Mouse (Mus musculus) heart, adult 2 months (tissue): Measurements from ENCODE around the gene Poc1a. TPM values are rescaled to one million over a fixed set of nuclear protein-coding genes. Genes with fewer than 3 reads are reported as not detected.

ENCODE experiments used
- DNase-seq, 2 experiments: peaks; one replicate each; pipeline ENCODE4 v3.0.0; 2021
- H3K27ac ChIP-seq: fragments of 200-600 bp; 2 replicates; pipeline ENCODE4 v1.8.1; 2022
- H3K27me3 ChIP-seq: fragments of 200-500 bp; 2 replicates; pipeline ENCODE4 v1.6.1; 2012; ENCODE audit warnings: mild to moderate bottlenecking, low read length, inconsistent platforms, mixed read lengths; ENCODE audit not compliant: control insufficient read depth, insufficient read depth
- H3K36me3 ChIP-seq: fragments of 200-500 bp; 2 replicates; pipeline ENCODE4 v1.6.1; 2012; ENCODE audit warnings: low read length, inconsistent platforms; ENCODE audit not compliant: control insufficient read depth, insufficient read depth
- H3K4me1 ChIP-seq: fragments of 200-500 bp; 2 replicates; pipeline ENCODE4 v1.6.1; 2011; ENCODE audit warnings: low read length; ENCODE audit not compliant: control insufficient read depth, insufficient read depth
- H3K4me3 ChIP-seq: fragments of 200-600 bp; 2 replicates; pipeline ENCODE4 v1.8.1; 2022
- H3K79me2 ChIP-seq: fragments of 200-500 bp; replicated peaks from 2 replicates; pipeline ENCODE4 v1.6.1; 2012; ENCODE audit warnings: mild to moderate bottlenecking, inconsistent platforms, low read length, moderate library complexity, mixed read lengths; ENCODE audit not compliant: control insufficient read depth, insufficient read depth
- H3K9ac ChIP-seq: fragments of 200-500 bp; 2 replicates; pipeline ENCODE4 v1.6.1; 2012; ENCODE audit warnings: low read depth, mild to moderate bottlenecking, control low read depth, inconsistent platforms, low read length, mixed read lengths
- CTCF ChIP-seq: fragments of 200-600 bp; IDR thresholded peaks from 2 replicates; pipeline ENCODE4 v1.8.1; 2022; ENCODE audit warnings: antibody characterized with exemption, mild to moderate bottlenecking, moderate library complexity
- EP300 ChIP-seq: fragments of 200-500 bp; IDR thresholded peaks from 2 replicates; pipeline ENCODE4 v1.6.1; 2011; ENCODE audit warnings: low read depth, low read length, control low read depth; ENCODE audit not compliant: insufficient read depth
- POLR2A ChIP-seq: fragments of 200-500 bp; IDR thresholded peaks from 2 replicates; pipeline ENCODE4 v1.6.1; 2011; ENCODE audit warnings: mild to moderate bottlenecking, low read depth, low read length, control low read depth; ENCODE audit not compliant: insufficient read depth
- WGBS: fragments of 180-500 bp; shearing (Covaris S2); methylation state at CpG from one replicate; pipeline ENCODE4 v1.1.7; 2018; 5-methylcytosine and 5-hydroxymethylcytosine counted together
- intact Hi-C: fragments of 180-260 bp; cut with DNase I; formaldehyde crosslinking; loops from one replicate; pipeline ENCODE4 v1.15.1; 2025
- polyA plus RNA-seq: library from polyadenylated mRNA; depleted of rRNA; stranded (reverse); fragments of >200 nt; gene quantifications from 2 replicates; pipeline ENCODE4 v1.2.3, GENCODE M21; 2012
- total RNA-seq, 2 experiments: library from RNA; stranded (reverse); gene quantifications; 2 replicates each; pipeline ENCODE4 v1.2.3; 2021

Poc1a gene
- total and polyA plus RNA-seq, 3 experiments = 3.2 to 6.2 (median 4.0) TPM

GRCm38 (mm10) chr9:106326241-106326640, 45.4 kb downstream of the Poc1a start:
- DNase-seq = no peak
- WGBS = 93% methylated on average over 8 of the region's 8 CpGs
- Histone ChIP-seq H3K27me3 (no peaks in the 10 kb centered on the region), H3K36me3 (no peaks in the 10 kb centered on the region), H3K79me2 (no peaks in the 10 kb centered on the region), H3K4me1 (peaks cover 9% of the 10 kb centered on the region), H3K4me3 (no peak overlapping the region), H3K27ac (no peak overlapping the region), H3K9ac (no peak overlapping the region)
- TF ChIP-seq EP300 (no peak), CTCF (no peak), POLR2A (no peak)
- intact Hi-C loops = no loop called here

- Histone ChIP-seq H3K27me3 (no peaks in the 10 kb centered on the region), H3K36me3 (no peaks in the 10 kb centered on the region), H3K9ac (no peak overlapping the region), H3K4me1 (peaks cover 7% of the 10 kb centered on the region), H3K4me3 (no peak overlapping the region), H3K27ac (no peak overlapping the region), H3K79me2 (no peaks in the 10 kb centered on the region)
- no peak for TF ChIP-seq CTCF
- TF ChIP-seq POLR2A = no peak
- no peak for TF ChIP-seq EP300
- 77% methylated on average over 8 of the region's 8 CpGs for WGBS
- intact Hi-C loops = no loop called here
- no peak for DNase-seq
These were observed 46.4 kb downstream of the Poc1a start for GRCm38 (mm10) chr9:106327125-106327809.

GRCm38 (mm10) chr9:106328068-106328610, 47.3 kb downstream of the Poc1a start:
- no peak for DNase-seq
- H3K36me3 ChIP-seq = no peaks in the 10 kb centered on the region
- H3K79me2 ChIP-seq = no peaks in the 10 kb centered on the region
- H3K27me3 ChIP-seq = no peaks in the 10 kb centered on the region
- no peak for TF ChIP-seq CTCF
- TF ChIP-seq POLR2A = no peak
- TF ChIP-seq EP300 = no peak
- H3K4me1 ChIP-seq = peaks cover 3% of the 10 kb centered on the region; the same call in 1 of the 2 replicates
- no peak overlapping the region for H3K4me3 ChIP-seq
- intact Hi-C loops = no loop called here
- no peak overlapping the region for H3K27ac ChIP-seq
- no peak overlapping the region for H3K9ac ChIP-seq
- 64% methylated on average over 7 of the region's 7 CpGs for WGBS

GRCm38 (mm10) chr9:106328772-106329511, 48.1 kb downstream of the Poc1a start:
- TF ChIP-seq EP300 (no peak), POLR2A (no peak)
- Histone ChIP-seq H3K27ac (no peak overlapping the region), H3K36me3 (no peaks in the 10 kb centered on the region), H3K79me2 (no peaks in the 10 kb centered on the region), H3K4me3 (no peak overlapping the region), H3K4me1 (peaks cover 2% of the 10 kb centered on the region; the same call in 1 of the 2 replicates), H3K9ac (no peak overlapping the region), H3K27me3 (no peaks in the 10 kb centered on the region)
- 81% methylated on average over 5 of the region's 5 CpGs for WGBS
- no peak for DNase-seq
- intact Hi-C loops = no loop called here

- 71% methylated on average over 3 of the region's 3 CpGs for WGBS
- H3K36me3 ChIP-seq = no peaks in the 10 kb centered on the region
- no peaks in the 10 kb centered on the region for H3K79me2 ChIP-seq
- intact Hi-C loops = no loop called here
- no peak overlapping the region for H3K4me3 ChIP-seq
- H3K27ac ChIP-seq = no peak overlapping the region
- DNase-seq = no peak
- no peak overlapping the region for H3K9ac ChIP-seq
- TF ChIP-seq POLR2A (no peak), EP300 (no peak), CTCF (no peak)
- no peaks in the 10 kb centered on the region for H3K27me3 ChIP-seq
- H3K4me1 ChIP-seq = no peaks in the 10 kb centered on the region; the same call in 1 of the 2 replicates
These were observed 51.9 kb downstream of the Poc1a start for GRCm38 (mm10) chr9:106332746-106333145.

- WGBS = 72% methylated on average over 9 of the region's 9 CpGs
- intact Hi-C loops = no loop called here
- Histone ChIP-seq H3K9ac (no peak overlapping the region), H3K36me3 (no peaks in the 10 kb centered on the region), H3K27ac (no peak overlapping the region; the same call in 1 of the 2 replicates), H3K4me1 (no peaks in the 10 kb centered on the region; the same call in 1 of the 2 replicates), H3K27me3 (no peaks in the 10 kb centered on the region), H3K79me2 (no peaks in the 10 kb centered on the region), H3K4me3 (no peak overlapping the region)
- no peak for TF ChIP-seq POLR2A
- TF ChIP-seq CTCF = no peak
- no peak for TF ChIP-seq EP300
- no peak for DNase-seq
These were observed 56.8 kb downstream of the Poc1a start for GRCm38 (mm10) chr9:106337620-106338019.
